Mouse (Mus musculus): Measurements from ENCODE around the gene Tmem189. TPM values are rescaled to one million over a fixed set of nuclear protein-coding genes. Genes with fewer than 3 reads are reported as not detected.

The Tmem189 gene
- polyA plus RNA-seq (2015; fragmentation: Nextera tagmentation; extraction: Ambion mirVana): 47.3 and 48.1 TPM in 2 replicates

GRCm38 (mm10) chr2:167689501-167690218 lies at the start of gene Tmem189:
Tmem189 (minus strand) TSS chr2:167689822.
- H3K36me3 ChIP-seq: no peaks in the 10 kb centered on the region
- ATAC-seq (replicated peaks; ENCODE audit: low FRiP score): peak; percentile 20; the same call in 1 of the 2 replicates
- H3K27ac ChIP-seq: peak within 1 kb of the TSS; percentile 76
- WGBS: under 1% methylated on average over 98 of the region's 99 CpGs
- H3K27me3 ChIP-seq: peaks cover 23% of the 10 kb centered on the region
- no peaks in the 10 kb centered on the region for H3K9me3 ChIP-seq (replicated peaks)
- peak within 1 kb of the TSS; percentile 78 for H3K4me3 ChIP-seq (replicated peaks)
- peak within 1 kb of the TSS; percentile 99 for H3K4me2 ChIP-seq
- H3K9ac ChIP-seq: peak within 1 kb of the TSS; percentile 66
- H3K4me1 ChIP-seq: peaks cover 36% of the 10 kb centered on the region

GRCm38 (mm10) chr2:167739030-167739429 lies 49.4 kb upstream of the Tmem189 start:
- Histone ChIP-seq H3K27ac (0 out of 2 replicates have a peak overlapping the region, but pooled peaks have one; percentile 18), H3K9ac (no peak overlapping the region), H3K36me3 (no peaks in the 10 kb centered on the region), H3K4me3 (replicated peaks) (no peak overlapping the region), H3K4me1 (peaks cover 25% of the 10 kb centered on the region), H3K27me3 (no peaks in the 10 kb centered on the region), H3K9me3 (replicated peaks) (no peaks in the 10 kb centered on the region), H3K4me2 (no peak overlapping the region)
- ATAC-seq (replicated peaks; ENCODE audit: low FRiP score): no peak
- 25% methylated on average over 6 of the region's 6 CpGs for WGBS

GRCm38 (mm10) chr2:167734861-167735260 lies 45.2 kb upstream of the Tmem189 start:
- no peaks in the 10 kb centered on the region for H3K36me3 ChIP-seq
- 43% methylated on average over 10 of the region's 10 CpGs for WGBS
- no peak overlapping the region for H3K9ac ChIP-seq
- peaks cover 29% of the 10 kb centered on the region for H3K4me1 ChIP-seq
- no peaks in the 10 kb centered on the region for H3K27me3 ChIP-seq
- H3K27ac ChIP-seq: no peak overlapping the region
- no peak for ATAC-seq (replicated peaks; ENCODE audit: low FRiP score)
- H3K9me3 ChIP-seq (replicated peaks): no peaks in the 10 kb centered on the region
- no peak overlapping the region for H3K4me2 ChIP-seq
- H3K4me3 ChIP-seq (replicated peaks): no peak overlapping the region

GRCm38 (mm10) chr2:167731149-167731548 lies 41.5 kb upstream of the Tmem189 start:
- no peak overlapping the region for H3K27ac ChIP-seq
- no peaks in the 10 kb centered on the region for H3K9me3 ChIP-seq (replicated peaks)
- no peak overlapping the region for H3K4me3 ChIP-seq (replicated peaks)
- ATAC-seq (replicated peaks; ENCODE audit: low FRiP score): no peak
- peaks cover 26% of the 10 kb centered on the region for H3K4me1 ChIP-seq
- 0 out of 2 replicates have a peak, but pooled peaks cover 3% of the 10 kb centered on the region for H3K27me3 ChIP-seq
- H3K36me3 ChIP-seq: no peaks in the 10 kb centered on the region
- 56% methylated on average over 13 of the region's 13 CpGs for WGBS
- no peak overlapping the region for H3K9ac ChIP-seq
- H3K4me2 ChIP-seq: no peak overlapping the region

GRCm38 (mm10) chr2:167730036-167730435 lies 40.4 kb upstream of the Tmem189 start:
- Histone ChIP-seq H3K36me3 (no peaks in the 10 kb centered on the region), H3K27ac (no peak overlapping the region), H3K4me3 (replicated peaks) (no peak overlapping the region), H3K27me3 (0 out of 2 replicates have a peak, but pooled peaks cover 3% of the 10 kb centered on the region), H3K9ac (no peak overlapping the region), H3K4me2 (no peak overlapping the region), H3K9me3 (replicated peaks) (no peaks in the 10 kb centered on the region), H3K4me1 (peaks cover 24% of the 10 kb centered on the region)
- WGBS: 64% methylated on average over 7 of the region's 7 CpGs
- ATAC-seq (replicated peaks; ENCODE audit: low FRiP score): no peak

GRCm38 (mm10) chr2:167727161-167727560 lies 37.5 kb upstream of the Tmem189 start:
- H3K4me3 ChIP-seq (replicated peaks): no peak overlapping the region
- no peaks in the 10 kb centered on the region for H3K9me3 ChIP-seq (replicated peaks)
- 51% methylated on average over 13 of the region's 13 CpGs for WGBS
- peak; percentile 43; the same call in 1 of the 2 replicates for ATAC-seq (replicated peaks; ENCODE audit: low FRiP score)
- no peak overlapping the region for H3K9ac ChIP-seq
- no peaks in the 10 kb centered on the region for H3K36me3 ChIP-seq
- H3K27me3 ChIP-seq: 0 out of 2 replicates have a peak, but pooled peaks cover 3% of the 10 kb centered on the region
- no peak overlapping the region for H3K4me2 ChIP-seq
- H3K4me1 ChIP-seq: peaks cover 21% of the 10 kb centered on the region
- no peak overlapping the region for H3K27ac ChIP-seq

- Histone ChIP-seq H3K4me1 (peaks cover 21% of the 10 kb centered on the region), H3K4me3 (replicated peaks) (no peak overlapping the region), H3K9ac (no peak overlapping the region), H3K36me3 (no peaks in the 10 kb centered on the region), H3K4me2 (no peak overlapping the region), H3K9me3 (replicated peaks) (no peaks in the 10 kb centered on the region), H3K27me3 (0 out of 2 replicates have a peak, but pooled peaks cover 3% of the 10 kb centered on the region), H3K27ac (no peak overlapping the region)
- no peak for ATAC-seq (replicated peaks; ENCODE audit: low FRiP score)
- WGBS: 90% methylated on average over 10 of the region's 10 CpGs
Measured at GRCm38 (mm10) chr2:167725879-167726278, 36.3 kb upstream of the Tmem189 start.

GRCm38 (mm10) chr2:167723589-167724206 lies 34.1 kb upstream of the Tmem189 start:
- Histone ChIP-seq H3K4me3 (replicated peaks) (no peak overlapping the region), H3K4me1 (peaks cover 11% of the 10 kb centered on the region), H3K4me2 (no peak overlapping the region), H3K9me3 (replicated peaks) (no peaks in the 10 kb centered on the region), H3K9ac (no peak overlapping the region), H3K27me3 (0 out of 2 replicates have a peak, but pooled peaks cover 3% of the 10 kb centered on the region), H3K36me3 (no peaks in the 10 kb centered on the region), H3K27ac (no peak overlapping the region)
- WGBS: 79% methylated on average over 11 of the region's 11 CpGs
- no peak for ATAC-seq (replicated peaks; ENCODE audit: low FRiP score)

GRCm38 (mm10) chr2:167722538-167722937 lies 32.9 kb upstream of the Tmem189 start:
- H3K4me1 ChIP-seq: peaks cover 11% of the 10 kb centered on the region
- H3K27ac ChIP-seq: no peak overlapping the region
- no peaks in the 10 kb centered on the region for H3K36me3 ChIP-seq
- H3K4me2 ChIP-seq: no peak overlapping the region
- no peaks in the 10 kb centered on the region for H3K27me3 ChIP-seq
- no peak for ATAC-seq (replicated peaks; ENCODE audit: low FRiP score)
- no peak overlapping the region for H3K4me3 ChIP-seq (replicated peaks)
- H3K9ac ChIP-seq: no peak overlapping the region
- 71% methylated on average over 6 of the region's 6 CpGs for WGBS
- H3K9me3 ChIP-seq (replicated peaks): no peaks in the 10 kb centered on the region

GRCm38 (mm10) chr2:167721159-167721882 lies 31.7 kb upstream of the Tmem189 start:
- Histone ChIP-seq H3K4me2 (no peak overlapping the region), H3K9me3 (replicated peaks) (no peaks in the 10 kb centered on the region), H3K9ac (no peak overlapping the region), H3K27ac (no peak overlapping the region), H3K27me3 (no peaks in the 10 kb centered on the region), H3K4me1 (peaks cover 4% of the 10 kb centered on the region; the same call in 1 of the 2 replicates), H3K36me3 (no peaks in the 10 kb centered on the region), H3K4me3 (replicated peaks) (no peak overlapping the region)
- 65% methylated on average over 11 of the region's 11 CpGs for WGBS
- ATAC-seq (replicated peaks; ENCODE audit: low FRiP score): no peak

GRCm38 (mm10) chr2:167719520-167719919 lies 29.9 kb upstream of the Tmem189 start:
- no peak overlapping the region for H3K27ac ChIP-seq
- H3K36me3 ChIP-seq: no peaks in the 10 kb centered on the region
- peaks cover 8% of the 10 kb centered on the region; the same call in 1 of the 2 replicates for H3K4me1 ChIP-seq
- WGBS: 84% methylated on average over 4 of the region's 4 CpGs
- ATAC-seq (replicated peaks; ENCODE audit: low FRiP score): no peak
- no peak overlapping the region for H3K9ac ChIP-seq
- H3K4me2 ChIP-seq: no peak overlapping the region
- H3K27me3 ChIP-seq: no peaks in the 10 kb centered on the region
- H3K4me3 ChIP-seq (replicated peaks): no peak overlapping the region
- H3K9me3 ChIP-seq (replicated peaks): no peaks in the 10 kb centered on the region

GRCm38 (mm10) chr2:167717208-167717607 lies 27.6 kb upstream of the Tmem189 start:
- ATAC-seq (replicated peaks; ENCODE audit: low FRiP score): no peak
- Histone ChIP-seq H3K27me3 (no peaks in the 10 kb centered on the region), H3K9ac (no peak overlapping the region), H3K4me1 (peaks cover 13% of the 10 kb centered on the region), H3K4me3 (replicated peaks) (no peak overlapping the region), H3K27ac (no peak overlapping the region), H3K36me3 (no peaks in the 10 kb centered on the region), H3K9me3 (replicated peaks) (no peaks in the 10 kb centered on the region), H3K4me2 (no peak overlapping the region)
- WGBS: 63% methylated on average over 1 of the region's 1 CpGs
